Mouse (Mus musculus): ENCODE measurements around the gene Rnaseh2c. TPM values are rescaled to one million over a fixed set of nuclear protein-coding genes. Genes with fewer than 3 reads are reported as not detected.
A peak's percentile ranks its signal among the peaks of the same experiment; 100 is the strongest.

The Rnaseh2c gene
- total and polyA plus RNA-seq, 2 experiments from 2014 or later: 27.1 to 50.9 TPM

DNA sequence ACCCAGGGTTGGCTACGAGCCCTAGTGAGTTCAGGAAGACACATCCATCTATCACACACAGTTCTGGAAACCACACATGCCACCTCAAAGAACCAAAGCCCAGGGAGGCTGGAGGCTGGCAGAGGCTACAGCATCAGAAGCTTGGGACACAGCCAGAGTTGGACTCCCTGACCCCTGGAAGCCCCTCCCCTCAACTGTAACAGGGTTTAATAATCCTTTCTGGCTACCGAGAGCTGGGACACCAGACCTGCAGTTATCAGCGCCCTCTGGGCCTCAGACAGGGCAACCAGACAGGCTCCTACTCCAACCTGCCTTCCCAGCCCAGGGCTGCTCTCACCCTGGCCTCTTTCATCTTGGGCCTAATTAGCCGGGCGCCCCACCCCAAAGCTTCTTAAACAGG is 35.4 kb upstream of the Rnaseh2c start:
- WGBS: 53% methylated on average over 5 of the region's 5 CpGs
- H3K27me3 ChIP-seq (ENCODE audit: insufficient read depth, low read length): peaks cover 31% of the 10 kb centered on the region
- no peak overlapping the region for H3K4me2 ChIP-seq (ENCODE audit: low read depth, low read length, poor library complexity, severe bottlenecking)
- H3K36me3 ChIP-seq (ENCODE audit: insufficient read depth, low read length): peaks cover 14% of the 10 kb centered on the region; the same call in 1 of the 2 replicates
- TF ChIP-seq CTCF (IDR thresholded peaks at IDR 0.05): no peak
- H3K4me1 ChIP-seq (ENCODE audit: insufficient read depth, low read length): 0 out of 2 replicates have a peak, but pooled peaks cover 4% of the 10 kb centered on the region
- no peak overlapping the region for H3K4me3 ChIP-seq (ENCODE audit: low read depth, low read length)
- no peak for DNase-seq (ENCODE audit: low spot score)
- H3K27ac ChIP-seq (ENCODE audit: low read depth, low read length): no peak overlapping the region
- H3K9me3 ChIP-seq (ENCODE audit: low read length): no peaks in the 10 kb centered on the region
- ATAC-seq (ENCODE audit: low FRiP score): no peak
- no peak overlapping the region for H3K9ac ChIP-seq (replicated peaks; ENCODE audit: low read length, poor library complexity, severe bottlenecking)

DNA sequence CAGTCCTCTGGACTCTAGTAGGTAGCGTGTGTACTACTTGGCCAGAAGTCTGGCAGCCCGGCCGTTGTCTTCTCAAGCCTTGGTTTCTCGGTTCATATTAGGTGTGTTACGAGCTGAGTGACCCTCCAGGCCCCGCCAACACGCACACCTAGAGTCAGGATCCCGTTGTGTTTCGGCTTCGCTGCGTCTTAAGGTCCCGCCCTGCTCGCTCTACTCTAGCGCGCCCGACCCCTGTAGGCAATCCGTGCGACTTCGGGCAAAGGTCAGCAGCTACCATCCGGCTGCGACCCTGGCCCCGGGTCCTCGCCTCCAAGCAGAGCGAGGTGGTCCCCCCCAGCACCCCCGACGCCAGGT is 34.5 kb upstream of the Rnaseh2c start:
- peak overlapping the region; percentile 80 for H3K9ac ChIP-seq (replicated peaks; ENCODE audit: low read length, poor library complexity, severe bottlenecking)
- H3K4me1 ChIP-seq (ENCODE audit: insufficient read depth, low read length): 0 out of 2 replicates have a peak, but pooled peaks cover 4% of the 10 kb centered on the region
- H3K4me2 ChIP-seq (ENCODE audit: low read depth, low read length, poor library complexity, severe bottlenecking): peak overlapping the region; percentile 94
- H3K4me3 ChIP-seq (ENCODE audit: low read depth, low read length): peak overlapping the region; percentile 58
- H3K27ac ChIP-seq (ENCODE audit: low read depth, low read length): peak overlapping the region; percentile 81; the same call in 1 of the 2 replicates
- ATAC-seq (ENCODE audit: low FRiP score): peak; percentile 15
- peak; percentile 7 for DNase-seq (ENCODE audit: low spot score)
- H3K27me3 ChIP-seq (ENCODE audit: insufficient read depth, low read length): peaks cover 24% of the 10 kb centered on the region
- peaks cover 14% of the 10 kb centered on the region; the same call in 1 of the 2 replicates for H3K36me3 ChIP-seq (ENCODE audit: insufficient read depth, low read length)
- 2% methylated on average over 25 of the region's 26 CpGs for WGBS
- H3K9me3 ChIP-seq (ENCODE audit: low read length): no peaks in the 10 kb centered on the region
- no peak for TF ChIP-seq CTCF (IDR thresholded peaks at IDR 0.05)

DNA sequence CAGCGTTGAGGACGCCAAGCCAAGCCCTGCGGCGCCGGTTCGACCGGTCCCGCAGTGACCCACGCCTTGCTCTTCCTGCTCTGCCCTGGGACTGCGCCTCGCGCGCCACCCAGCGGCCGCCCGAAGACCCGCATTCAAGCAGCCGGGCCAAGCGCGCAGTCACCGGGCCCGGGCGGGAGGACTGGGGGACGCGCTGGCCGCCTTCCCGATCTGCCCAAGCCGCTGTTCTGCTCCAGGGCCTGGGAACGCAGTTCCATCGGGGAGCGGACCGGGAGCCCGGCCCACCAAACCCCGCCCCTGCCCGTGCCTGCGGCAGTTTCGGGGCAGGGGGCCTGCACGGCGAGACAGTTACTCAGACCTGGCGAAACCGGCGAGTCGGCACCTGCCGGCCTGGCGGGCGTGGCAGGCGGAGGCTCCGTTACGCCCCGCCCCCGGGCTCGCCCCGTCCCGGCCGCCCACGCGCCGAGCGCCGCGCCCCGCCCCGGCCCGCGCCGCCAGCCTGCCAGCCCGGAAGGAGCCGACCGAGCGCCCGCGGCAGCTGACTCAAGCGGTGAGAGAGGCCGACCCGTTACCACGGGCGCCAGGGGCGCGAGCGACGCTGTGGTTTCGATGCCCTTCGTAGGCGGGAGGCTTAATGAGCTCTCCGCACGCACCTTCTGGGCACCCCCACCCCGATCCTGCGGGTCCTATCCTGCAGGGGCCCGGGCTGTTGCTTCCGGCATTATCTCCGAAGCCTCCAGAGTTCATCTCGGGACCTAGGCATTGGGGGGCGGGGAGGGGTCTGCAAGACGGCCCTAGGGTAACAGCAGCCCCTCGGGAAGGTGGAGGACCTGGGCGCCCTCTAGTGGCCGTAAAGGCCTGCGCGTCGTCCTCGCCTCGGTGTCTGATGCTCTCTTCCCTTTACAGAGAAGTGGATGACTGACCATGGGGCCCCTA is 33.9 kb upstream of the Rnaseh2c start, which contains the start of gene Ap5b1:
TSS of gene Ap5b1 (plus strand) at position 492 of the 936 bp plus-strand sequence.
- Histone ChIP-seq H3K4me3 (ENCODE audit: low read depth, low read length) (peak within 1 kb of the TSS; percentile 58), H3K27ac (ENCODE audit: low read depth, low read length) (peak within 1 kb of the TSS; percentile 81), H3K9me3 (ENCODE audit: low read length) (no peaks in the 10 kb centered on the region), H3K27me3 (ENCODE audit: insufficient read depth, low read length) (peaks cover 19% of the 10 kb centered on the region), H3K9ac (replicated peaks; ENCODE audit: low read length, poor library complexity, severe bottlenecking) (peak within 1 kb of the TSS; percentile 80), H3K4me2 (ENCODE audit: low read depth, low read length, poor library complexity, severe bottlenecking) (peak within 1 kb of the TSS; percentile 94), H3K4me1 (ENCODE audit: insufficient read depth, low read length) (0 out of 2 replicates have a peak, but pooled peaks cover 4% of the 10 kb centered on the region), H3K36me3 (ENCODE audit: insufficient read depth, low read length) (peaks cover 14% of the 10 kb centered on the region; the same call in 1 of the 2 replicates)
- under 1% methylated on average over 87 of the region's 102 CpGs for WGBS
- DNase-seq (ENCODE audit: low spot score) (peak; percentile 85), ATAC-seq (ENCODE audit: low FRiP score) (peak; percentile 85)
- peak; percentile 93 for TF ChIP-seq CTCF (IDR thresholded peaks at IDR 0.05)

DNA sequence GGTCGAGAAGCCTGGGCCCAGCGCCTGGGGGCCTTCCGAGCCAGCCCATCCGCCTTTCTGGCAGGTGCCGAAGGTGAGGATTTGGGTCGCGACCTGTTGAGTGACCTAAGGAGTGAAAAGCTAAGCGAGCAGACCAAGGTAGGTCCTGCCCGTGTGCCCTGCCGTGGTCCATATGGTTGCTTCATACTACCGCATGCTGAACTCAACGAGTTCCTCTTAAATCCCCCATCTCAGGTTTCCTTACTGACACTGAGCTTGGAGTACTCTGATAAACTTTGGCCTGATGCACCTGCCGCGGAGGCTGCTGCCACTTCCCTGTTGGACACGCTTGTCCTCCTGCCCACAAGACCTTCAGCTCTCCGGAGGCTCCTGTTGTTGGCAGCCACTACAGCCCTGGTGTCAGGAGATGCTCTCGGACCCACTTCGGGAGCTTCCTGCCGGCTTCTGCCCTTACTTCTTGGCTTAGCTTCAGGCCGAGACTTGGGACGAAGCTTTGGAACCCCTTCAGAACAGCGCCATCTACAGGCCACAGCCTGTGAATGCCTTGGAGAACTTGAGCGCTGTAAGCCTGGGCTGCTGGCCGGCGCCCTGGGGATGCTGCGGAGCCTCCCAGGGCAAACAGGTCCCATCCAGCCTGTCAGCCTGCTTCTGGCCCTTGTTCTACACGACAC is 33.1 kb upstream of the Rnaseh2c start:
- peak; percentile 31; the same call in 1 of the 2 replicates for ATAC-seq (ENCODE audit: low FRiP score)
- Histone ChIP-seq H3K4me3 (ENCODE audit: low read depth, low read length) (peak overlapping the region; percentile 58), H3K4me1 (ENCODE audit: insufficient read depth, low read length) (0 out of 2 replicates have a peak, but pooled peaks cover 4% of the 10 kb centered on the region), H3K36me3 (ENCODE audit: insufficient read depth, low read length) (peaks cover 14% of the 10 kb centered on the region; the same call in 1 of the 2 replicates), H3K27ac (ENCODE audit: low read depth, low read length) (peak overlapping the region; percentile 81; the same call in 1 of the 2 replicates), H3K9ac (replicated peaks; ENCODE audit: low read length, poor library complexity, severe bottlenecking) (peak overlapping the region; percentile 80), H3K27me3 (ENCODE audit: insufficient read depth, low read length) (peaks cover 13% of the 10 kb centered on the region), H3K4me2 (ENCODE audit: low read depth, low read length, poor library complexity, severe bottlenecking) (peak overlapping the region; percentile 94), H3K9me3 (ENCODE audit: low read length) (no peaks in the 10 kb centered on the region)
- peak; percentile 93 for DNase-seq (ENCODE audit: low spot score)
- TF ChIP-seq CTCF (IDR thresholded peaks at IDR 0.05): peak; percentile 89
- WGBS: 10% methylated on average over 27 of the region's 27 CpGs

DNA sequence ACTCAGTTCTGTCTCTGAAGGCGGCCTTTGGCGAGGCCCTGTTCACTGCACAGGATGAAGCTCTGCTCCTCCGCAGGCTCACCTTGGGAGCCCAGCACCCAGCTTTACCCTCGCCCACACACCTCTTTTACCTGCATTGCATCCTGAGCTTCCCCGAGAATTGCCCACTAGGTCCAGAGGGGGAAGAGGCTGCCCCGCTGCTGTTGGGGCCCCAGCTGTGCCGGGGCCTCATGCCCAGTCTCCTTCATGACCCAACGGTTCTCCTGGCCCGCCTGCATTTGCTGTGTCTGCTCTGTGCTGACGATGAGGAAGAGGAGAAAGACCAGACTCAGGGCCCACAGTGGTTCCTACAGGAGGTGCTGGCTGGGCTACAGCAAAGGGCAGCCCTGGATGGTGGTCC is 32.2 kb upstream of the Rnaseh2c start:
- Histone ChIP-seq H3K4me1 (ENCODE audit: insufficient read depth, low read length) (0 out of 2 replicates have a peak, but pooled peaks cover 4% of the 10 kb centered on the region), H3K9ac (replicated peaks; ENCODE audit: low read length, poor library complexity, severe bottlenecking) (no peak overlapping the region), H3K27ac (ENCODE audit: low read depth, low read length) (no peak overlapping the region), H3K36me3 (ENCODE audit: insufficient read depth, low read length) (peaks cover 14% of the 10 kb centered on the region; the same call in 1 of the 2 replicates), H3K9me3 (ENCODE audit: low read length) (no peaks in the 10 kb centered on the region), H3K4me2 (ENCODE audit: low read depth, low read length, poor library complexity, severe bottlenecking) (no peak overlapping the region), H3K27me3 (ENCODE audit: insufficient read depth, low read length) (peaks cover 4% of the 10 kb centered on the region; the same call in 1 of the 2 replicates), H3K4me3 (ENCODE audit: low read depth, low read length) (no peak overlapping the region)
- TF ChIP-seq CTCF (IDR thresholded peaks at IDR 0.05): no peak
- 91% methylated on average over 10 of the region's 10 CpGs for WGBS
- no peak for ATAC-seq (ENCODE audit: low FRiP score)
- no peak for DNase-seq (ENCODE audit: low spot score)

Measured in midbrain, postnatal 0 days (tissue).